Mouse (Mus musculus) ovary, postnatal 10 days (tissue): Measurements from ENCODE around the gene Scyl1.

Experiments
- DNase-seq: peaks from one replicate; pipeline ENCODE4 v3.0.0; 2022; ENCODE audit warnings: low spot score

Scyl1 gene

GRCm38 (mm10) chr19:5787920-5788319 is 16.7 kb upstream of the Scyl1 start:
- no peak for DNase-seq

GRCm38 (mm10) chr19:5787128-5787635 is 16.0 kb upstream of the Scyl1 start:
- DNase-seq = no peak

- DNase-seq = no peak
These were observed 15.4 kb upstream of the Scyl1 start for GRCm38 (mm10) chr19:5786441-5787114.

GRCm38 (mm10) chr19:5784958-5785577 is 13.8 kb upstream of the Scyl1 start:
- no peak for DNase-seq

DNA sequence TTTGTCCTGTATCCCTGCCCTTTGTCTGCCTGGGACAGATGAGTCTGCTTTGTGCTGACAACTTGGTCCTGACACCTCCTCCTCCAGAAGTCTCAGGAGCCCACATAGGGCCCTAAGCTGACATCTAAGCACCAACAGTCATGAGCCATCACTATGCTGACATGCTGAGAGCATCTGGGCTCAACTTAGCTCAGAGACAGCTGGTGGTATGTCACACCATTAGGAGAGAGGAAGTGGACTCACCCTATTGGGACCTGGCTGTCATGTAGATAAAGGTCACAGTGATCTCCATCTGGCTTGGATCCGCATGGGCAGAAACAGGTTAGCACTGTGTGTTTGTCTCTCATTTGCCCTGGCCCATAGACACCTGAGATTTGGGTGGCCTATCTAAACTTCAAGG is 10.9 kb upstream of the Scyl1 start:
- DNase-seq = no peak

DNA sequence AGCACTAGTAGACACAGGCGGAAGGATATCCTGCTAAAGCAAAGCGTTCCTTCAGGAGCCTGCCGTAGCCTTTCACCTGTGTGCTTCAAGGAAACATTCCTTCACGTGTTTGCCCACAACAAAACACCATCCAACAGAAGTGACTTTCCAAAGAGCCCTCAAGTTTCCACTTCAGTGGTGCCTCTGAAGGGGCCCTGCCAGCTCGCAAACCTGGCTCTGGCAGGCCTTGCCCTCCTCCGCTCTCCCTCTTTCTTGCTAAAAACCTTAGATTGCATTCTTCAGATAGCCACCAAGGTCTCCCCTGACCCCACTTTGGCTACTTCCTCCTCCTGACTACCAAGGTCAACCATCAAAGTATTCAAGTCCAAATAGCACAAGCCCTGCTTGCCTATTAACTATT is 10.3 kb upstream of the Scyl1 start:
- no peak for DNase-seq

GRCm38 (mm10) chr19:5780203-5780602 is 9.0 kb upstream of the Scyl1 start:
- no peak for DNase-seq

DNA sequence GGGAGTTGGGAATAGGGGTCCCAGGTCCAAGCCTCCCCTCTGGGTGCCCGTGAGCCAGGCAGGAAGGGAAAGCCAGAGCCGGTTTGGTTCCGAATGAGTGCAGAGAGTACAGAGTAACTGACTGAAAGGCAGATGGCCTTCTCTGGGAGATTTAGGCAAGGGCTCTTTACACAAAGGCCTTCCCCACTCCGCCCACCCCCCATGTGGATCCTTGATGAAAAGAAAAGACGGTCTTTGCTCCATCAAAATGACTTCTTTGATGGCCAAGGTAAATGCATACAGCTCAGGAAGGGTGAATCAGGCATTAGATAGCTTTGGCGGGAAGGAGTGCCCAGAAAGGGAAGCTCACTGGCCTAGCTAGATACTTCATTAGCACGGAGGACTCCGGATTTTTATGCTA is 7.1 kb upstream of the Scyl1 start:
- DNase-seq = no peak

DNA sequence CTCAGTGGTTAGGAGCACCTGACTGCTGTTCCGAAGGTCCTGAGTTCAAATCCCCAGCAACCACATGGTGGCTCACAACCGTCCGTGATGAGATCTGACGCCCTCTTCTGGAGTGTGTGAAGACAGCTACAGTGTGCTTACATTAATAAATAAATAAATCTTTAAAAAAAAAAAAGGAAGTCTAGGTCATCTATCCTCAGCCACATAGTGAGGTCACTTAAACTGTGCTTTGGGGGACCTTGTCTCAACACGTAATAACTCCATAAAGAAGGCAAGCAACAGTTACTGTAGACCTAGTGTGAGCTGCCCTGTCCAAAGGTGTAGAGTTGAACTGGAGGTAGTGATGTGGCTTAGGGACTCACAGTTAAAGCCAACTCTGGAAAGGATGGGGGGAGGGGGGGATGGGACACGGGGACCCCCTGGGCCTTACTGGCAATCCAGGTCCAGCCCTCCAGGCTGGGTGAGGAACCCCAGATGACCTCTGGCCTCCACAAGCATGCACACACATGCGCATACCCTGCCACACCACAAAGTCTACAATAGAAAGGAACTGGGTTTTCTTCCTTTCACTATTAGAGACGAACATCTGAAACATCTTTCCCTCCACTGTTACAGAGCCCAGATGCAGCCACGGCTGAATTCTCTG is 6.3 kb upstream of the Scyl1 start:
- DNase-seq = no peak

DNA sequence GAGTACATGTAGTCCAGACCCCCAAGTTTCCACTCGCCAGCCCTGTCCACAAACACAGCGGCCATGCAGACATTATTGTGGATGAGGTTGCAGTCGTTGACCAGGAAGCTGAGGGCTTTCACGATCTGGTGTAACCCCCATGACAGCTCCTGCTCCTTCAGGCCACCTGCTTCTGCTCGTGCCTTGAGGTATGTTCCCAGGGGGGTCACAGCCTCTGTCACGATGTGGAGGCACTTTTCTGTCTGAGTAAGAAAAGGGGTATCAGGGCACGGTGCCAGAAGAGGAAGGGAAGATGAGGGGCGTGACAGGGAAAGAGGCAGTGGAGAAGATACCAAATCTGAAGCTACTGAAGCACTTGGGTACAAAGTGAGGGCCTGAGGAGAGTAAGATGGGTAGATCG is 908 bp downstream of the Scyl1 start:
- DNase-seq = no peak

GRCm38 (mm10) chr19:5767271-5767670 is 3.9 kb downstream of the Scyl1 start:
- DNase-seq = no peak

- no peak for DNase-seq
These were observed 8.1 kb downstream of the Scyl1 start for GRCm38 (mm10) chr19:5763163-5763562.

- no peak for DNase-seq
These were observed 12.3 kb downstream of the Scyl1 start for GRCm38 (mm10) chr19:5758878-5759403.

DNA sequence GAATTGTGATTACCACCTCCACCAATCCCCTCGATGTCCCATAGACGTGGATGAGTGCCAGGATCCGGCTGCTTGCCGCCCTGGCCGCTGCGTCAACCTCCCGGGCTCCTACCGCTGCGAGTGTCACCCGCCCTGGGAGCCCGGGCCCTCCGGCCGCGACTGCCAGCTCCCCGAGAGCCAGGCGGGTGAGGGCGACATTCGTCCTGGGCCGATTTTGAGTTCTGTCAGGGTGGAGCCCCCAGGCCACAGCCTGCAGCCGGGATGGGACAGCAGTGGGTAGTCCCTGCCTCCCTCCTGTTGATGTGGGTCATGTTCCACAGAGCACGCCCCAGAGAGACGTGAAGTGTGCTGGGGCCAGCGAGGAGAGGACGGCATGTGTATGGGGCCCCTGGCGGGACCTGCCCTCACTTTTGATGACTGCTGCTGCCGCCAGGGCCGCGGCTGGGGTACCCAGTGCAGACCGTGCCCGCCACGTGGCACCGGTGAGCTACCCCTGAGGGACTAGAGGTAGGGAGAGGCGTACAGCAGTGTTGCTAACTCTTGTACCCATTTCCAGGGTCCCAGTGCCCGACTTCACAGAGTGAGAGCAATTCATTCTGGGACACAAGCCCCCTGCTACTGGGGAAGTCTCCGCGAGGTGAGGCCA is 14.1 kb downstream of the Scyl1 start:
- DNase-seq = no peak

GRCm38 (mm10) chr19:5756321-5756985 is 14.8 kb downstream of the Scyl1 start:
- DNase-seq = no peak

DNA sequence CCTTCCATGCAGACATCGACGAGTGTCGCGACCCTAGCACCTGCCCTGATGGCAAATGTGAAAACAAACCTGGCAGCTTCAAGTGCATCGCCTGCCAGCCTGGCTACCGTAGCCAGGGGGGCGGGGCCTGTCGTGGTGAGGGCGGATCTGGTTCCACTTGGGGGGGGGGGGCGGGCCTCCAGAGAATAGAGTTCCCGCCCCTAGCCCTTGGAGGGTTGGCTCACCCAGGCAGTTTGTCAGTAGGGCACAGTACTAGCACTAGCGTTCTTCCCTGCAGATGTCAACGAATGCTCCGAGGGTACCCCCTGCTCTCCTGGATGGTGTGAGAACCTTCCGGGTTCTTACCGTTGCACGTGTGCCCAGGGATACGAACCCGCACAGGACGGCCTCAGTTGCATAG is 19.5 kb downstream of the Scyl1 start:
- no peak for DNase-seq

- DNase-seq = no peak
These were observed 20.3 kb downstream of the Scyl1 start for GRCm38 (mm10) chr19:5750951-5751350.

DNA sequence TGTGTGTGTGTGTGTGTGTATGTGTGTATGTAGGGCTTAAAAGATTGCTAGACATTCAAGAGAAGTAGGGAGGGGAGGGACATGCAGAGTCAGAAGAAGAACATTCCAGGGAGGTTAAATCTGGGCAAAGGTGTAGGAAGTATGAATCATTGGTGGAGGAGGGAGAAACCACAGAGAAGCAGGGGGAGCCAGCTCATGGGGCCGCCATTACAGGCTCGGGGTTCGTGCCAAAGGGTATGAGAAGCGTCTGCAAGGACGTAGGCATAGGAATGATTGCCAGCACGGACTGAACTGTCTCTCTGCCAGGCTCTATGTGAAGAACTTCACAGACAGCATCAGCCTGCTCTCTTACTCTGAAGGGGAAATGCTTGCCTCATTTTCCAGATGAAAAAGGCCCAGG is 21.7 kb downstream of the Scyl1 start:
- no peak for DNase-seq

DNA sequence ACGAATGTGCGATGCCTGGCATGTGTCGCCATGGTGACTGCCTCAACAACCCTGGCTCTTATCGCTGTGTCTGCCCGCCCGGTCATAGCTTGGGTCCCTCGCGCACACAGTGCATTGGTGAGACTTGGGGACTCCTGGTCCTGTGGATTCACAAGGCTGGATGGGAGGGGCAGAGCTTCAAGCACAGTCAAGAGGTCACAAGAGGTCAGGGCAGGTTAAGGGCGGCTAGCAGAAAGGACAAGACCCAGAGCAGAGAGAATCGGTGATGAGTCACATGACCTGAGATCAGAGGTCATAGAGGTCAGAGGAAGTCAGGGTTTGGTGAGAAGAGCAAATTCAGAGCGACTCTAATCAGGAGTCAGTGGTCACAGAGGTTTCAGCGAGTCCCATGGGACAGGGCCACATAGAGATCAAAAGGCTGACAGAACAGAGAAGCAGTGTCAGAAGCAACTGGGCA is 24.3 kb downstream of the Scyl1 start:
- no peak for DNase-seq

GRCm38 (mm10) chr19:5745756-5746710 is 25.2 kb downstream of the Scyl1 start:
- DNase-seq = no peak

GRCm38 (mm10) chr19:5743576-5743975 is 27.6 kb downstream of the Scyl1 start:
- no peak for DNase-seq
